Mouse (Mus musculus) erythroid progenitor cell, adult 5-6 weeks (primary cell): ENCODE measurements around the gene Kpna7. TPM values are rescaled to one million over a fixed set of nuclear protein-coding genes. Genes with fewer than 3 reads are reported as not detected.
A peak's percentile ranks its signal among the peaks of the same experiment; 100 is the strongest.
"Not testable (repeated sequence)": the region's sequence is repeated elsewhere in the genome, so short reads cannot be mapped to it uniquely, and the experiment has no call there.

Experiments
- ATAC-seq: replicated peaks from 2 replicates; pipeline ENCODE4 v1.8.0; 2016; ENCODE audit warnings: moderate number of reproducible peaks, mild to moderate bottlenecking, moderate TSS enrichment, inconsistent platforms; ENCODE audit not compliant: poor library complexity, low FRiP score, severe bottlenecking
- total RNA-seq, 2 experiments: library from RNA; stranded (forward) in 1 of 2; stranded (reverse) in 1 of 2; fragments of 150-400 nt in 1 of 2; fragments of 186-747, 209-891 nt in 1 of 2; gene quantifications; 2 replicates each; pipeline versions ENCODE4 v1.2.3 to v1.2.4; 2015 to 2017; ENCODE audit warnings: low replicate concordance in 2 of 2

The Kpna7 gene
- total RNA-seq (2015; ENCODE audit: low replicate concordance) (not detected in 2 replicates), total RNA-seq (2017; ENCODE audit: low replicate concordance) (not detected in 2 replicates)

DNA sequence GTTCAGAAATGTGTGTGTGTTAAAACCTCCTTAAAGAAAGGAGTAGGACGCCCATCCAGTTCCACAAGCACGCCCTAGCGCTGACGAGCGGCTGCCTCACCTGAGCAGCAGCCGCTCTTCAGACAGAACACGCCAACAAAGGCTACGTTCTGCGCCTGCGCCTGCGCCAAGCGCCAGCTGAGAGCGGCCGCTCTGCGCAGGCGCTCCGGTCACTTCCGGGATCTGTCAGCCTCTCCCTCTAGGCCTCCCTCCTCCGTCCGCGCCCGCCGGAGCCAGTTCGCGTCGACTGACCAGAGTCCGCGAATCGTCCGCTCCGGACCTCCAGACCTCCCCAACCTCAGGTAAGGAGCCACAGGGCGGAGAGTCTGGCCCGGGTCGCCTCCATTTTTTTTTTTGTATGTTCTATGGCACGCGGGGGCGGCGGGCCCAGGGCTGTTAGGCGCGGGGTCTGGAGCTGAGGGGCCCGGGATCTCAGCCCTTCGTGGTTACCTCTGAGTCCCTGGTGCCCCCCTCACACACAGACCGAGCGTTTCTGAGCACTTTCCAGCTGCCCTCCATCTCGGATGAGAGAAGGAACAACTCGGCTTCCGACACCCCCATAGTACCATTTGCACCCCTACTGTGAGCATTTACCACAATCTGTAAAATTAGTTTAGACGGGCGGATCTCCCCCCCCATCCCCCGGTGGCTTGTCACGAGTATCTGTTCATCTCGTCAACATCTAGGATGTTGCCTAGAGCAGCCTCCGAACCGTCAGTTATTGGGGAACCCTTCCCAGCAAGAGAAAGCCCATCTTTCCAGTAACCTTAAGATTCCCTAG, at the start of gene Kpna7, which contains the start of gene Arpc1a:
Gene Kpna7, minus strand, starts transcription at position 399 of the 820 bp plus-strand sequence.
Gene Arpc1a, plus strand, starts transcription at position 199 of the 820 bp plus-strand sequence.
- peak; percentile 99 for ATAC-seq

DNA sequence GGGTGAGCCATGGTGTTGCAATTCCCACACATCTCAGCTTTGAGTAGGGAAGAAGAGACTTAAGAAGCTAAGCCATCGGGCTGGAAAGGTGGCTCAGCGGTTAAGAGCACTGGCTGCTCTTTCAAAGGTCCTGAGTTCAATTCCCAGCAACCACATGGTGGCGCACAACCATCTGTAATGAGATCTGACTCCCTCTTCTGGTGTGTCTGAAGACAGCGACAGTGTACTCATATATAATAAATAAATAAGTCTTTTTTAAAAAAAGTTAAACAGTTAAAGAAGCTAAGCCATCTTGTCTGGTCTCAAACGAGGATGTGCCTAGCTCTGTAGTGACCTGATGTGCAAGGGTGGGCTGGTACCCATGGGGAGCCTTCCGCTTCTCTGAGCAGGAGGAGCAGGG, 49.4 kb upstream of the Kpna7 start:
- not testable (repeated sequence) for ATAC-seq

DNA sequence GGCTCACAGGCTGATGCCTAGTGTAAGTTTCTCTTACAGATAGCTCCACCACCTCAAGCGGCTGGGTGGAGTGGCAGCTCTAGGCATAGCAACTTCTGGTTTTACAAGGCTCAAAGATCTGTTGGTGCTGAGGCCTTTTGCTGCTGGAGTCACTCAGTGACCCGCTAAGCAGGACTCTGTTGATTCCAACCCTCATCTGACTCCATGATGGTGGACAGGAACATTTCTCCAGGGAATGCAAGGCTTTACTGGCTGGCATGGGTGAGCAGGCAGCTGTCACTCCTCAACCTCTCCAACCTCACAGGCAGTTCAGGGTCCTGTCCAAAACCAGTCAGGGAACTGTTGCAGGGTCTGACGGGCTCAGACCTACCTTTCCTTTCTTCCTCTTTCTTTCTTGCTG, 47.2 kb upstream of the Kpna7 start:
- no peak for ATAC-seq

DNA sequence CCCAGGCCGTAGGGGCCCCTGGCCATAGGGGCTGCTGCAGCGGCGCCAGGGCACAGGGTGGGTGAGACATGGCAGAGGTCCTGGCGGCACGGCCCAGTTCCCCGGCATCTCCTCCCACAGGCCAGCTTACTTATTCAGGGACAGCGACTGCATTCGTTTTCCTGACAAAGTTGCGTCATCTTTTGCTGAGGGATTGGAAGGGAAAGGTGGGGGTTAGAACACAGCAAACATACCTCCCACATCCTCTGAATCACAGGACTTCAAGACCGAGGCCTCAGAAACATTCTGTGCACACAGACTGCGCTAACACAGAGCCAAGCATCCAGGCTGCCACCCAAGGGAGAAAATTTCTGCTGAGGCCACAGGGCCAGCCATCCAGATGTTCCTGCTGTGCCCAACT, 46.4 kb upstream of the Kpna7 start:
- no peak for ATAC-seq

DNA sequence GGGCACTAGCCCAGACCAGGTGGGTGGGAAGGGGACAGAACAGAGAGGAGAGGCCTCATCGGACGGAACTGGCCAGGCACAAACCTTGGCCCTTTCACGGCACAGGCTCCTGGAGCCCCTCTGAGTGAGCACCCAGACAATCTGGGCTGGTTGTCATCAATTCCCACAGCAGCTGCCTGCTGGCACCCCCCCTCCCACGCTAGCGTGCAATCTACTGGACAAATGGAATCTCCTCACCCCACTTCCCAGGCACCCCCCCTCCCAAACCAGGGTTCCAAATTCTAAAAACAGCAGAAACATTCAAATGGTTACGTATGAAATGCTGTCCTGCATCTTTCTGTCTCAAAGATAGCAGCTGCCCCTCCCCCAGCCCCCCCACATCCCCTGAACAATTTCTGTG, 45.9 kb upstream of the Kpna7 start:
- ATAC-seq: not testable (repeated sequence)

DNA sequence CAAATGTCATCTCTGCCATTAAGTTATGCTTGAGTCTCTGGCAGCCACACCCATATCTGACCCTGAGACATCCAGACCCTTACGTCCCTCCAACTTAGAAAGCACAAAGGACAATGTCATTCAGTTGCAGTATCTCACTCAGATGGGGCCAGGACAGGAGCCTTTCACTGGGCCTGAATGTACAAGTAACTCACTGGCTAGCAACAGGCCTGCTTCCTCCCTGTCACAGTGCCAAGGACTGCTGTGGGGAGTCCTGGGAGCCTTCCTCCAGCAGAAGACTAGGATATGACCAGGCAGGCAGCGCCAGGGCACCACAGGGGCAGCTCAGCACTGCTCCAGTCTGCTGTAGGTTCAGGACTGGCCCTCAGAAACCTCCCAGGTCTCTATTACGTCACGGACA, 45.3 kb upstream of the Kpna7 start:
- ATAC-seq: no peak

DNA sequence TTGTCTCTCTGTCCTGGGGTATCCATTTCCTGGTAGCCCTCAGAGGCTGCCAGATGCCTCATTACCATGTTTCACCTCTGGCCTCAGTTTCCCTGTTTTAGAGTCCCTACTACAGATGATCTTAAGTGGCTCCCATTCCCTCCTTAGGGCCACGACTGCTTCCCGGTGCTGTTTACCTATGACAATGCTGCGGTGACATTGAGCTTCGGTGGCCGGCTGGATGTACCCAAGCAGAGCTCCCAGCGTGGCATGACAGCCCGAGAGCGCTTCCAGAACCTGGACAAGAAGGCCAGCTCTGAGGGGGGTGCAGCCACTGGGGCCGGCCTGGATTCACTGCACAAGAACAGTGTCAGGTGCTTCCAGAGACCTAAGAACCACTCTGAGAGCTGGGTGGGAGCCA, 42.8 kb upstream of the Kpna7 start:
- no peak for ATAC-seq

DNA sequence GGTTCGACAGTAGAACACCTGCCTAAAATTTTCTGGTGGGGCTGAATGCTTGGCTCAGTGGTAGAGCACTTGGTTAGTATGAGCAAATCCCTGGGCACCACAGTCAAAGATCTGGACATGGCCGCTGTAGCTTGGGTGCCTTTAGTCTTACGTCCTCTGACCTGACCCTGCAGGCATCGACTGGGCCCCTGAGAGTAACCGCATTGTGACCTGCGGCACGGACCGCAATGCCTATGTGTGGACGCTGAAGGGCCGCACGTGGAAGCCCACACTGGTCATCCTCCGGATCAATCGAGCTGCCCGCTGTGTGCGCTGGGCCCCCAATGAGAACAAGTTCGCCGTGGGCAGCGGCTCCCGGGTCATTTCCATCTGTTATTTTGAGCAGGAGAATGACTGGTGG, 39.6 kb upstream of the Kpna7 start:
- no peak for ATAC-seq

DNA sequence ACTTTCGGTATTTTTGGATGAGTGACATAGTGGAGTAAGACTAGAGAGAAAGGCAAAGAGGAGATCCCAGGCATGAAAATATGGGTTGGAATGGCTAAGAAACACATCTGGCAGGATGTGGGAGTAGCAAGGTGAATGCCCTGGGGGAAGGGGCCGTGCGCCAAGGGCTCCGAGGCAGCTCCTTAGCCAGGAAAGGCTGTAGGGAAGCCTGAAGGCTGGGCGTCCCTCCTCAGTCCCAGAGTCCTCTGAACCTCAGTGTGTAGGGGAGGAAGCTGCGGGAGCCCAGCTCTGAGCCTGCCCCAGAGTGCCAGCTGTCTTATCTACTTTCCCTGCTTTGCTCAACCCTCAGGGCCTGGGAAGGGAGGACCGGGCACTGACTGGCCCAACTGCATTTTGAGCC, 37.1 kb upstream of the Kpna7 start:
- ATAC-seq: no peak

DNA sequence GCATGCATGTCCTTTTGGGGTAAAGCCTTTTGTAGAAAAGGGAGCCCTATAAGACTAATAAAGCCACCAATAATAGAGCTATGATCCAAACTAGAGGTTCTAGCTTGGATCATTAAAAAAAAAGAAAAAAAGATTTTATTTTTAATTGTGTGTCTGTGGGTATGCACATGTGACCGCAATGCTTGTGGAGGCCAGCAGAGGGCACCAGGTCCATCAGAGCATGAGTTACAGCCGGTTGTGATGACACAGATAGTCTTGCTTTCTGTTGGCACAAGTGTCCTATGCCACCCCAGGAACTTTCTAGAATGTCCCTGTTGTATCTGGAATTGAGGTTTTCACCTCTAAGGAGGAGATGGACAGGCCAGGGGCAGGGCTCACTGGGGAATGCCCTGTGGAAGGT, 35.6 kb upstream of the Kpna7 start:
- no peak for ATAC-seq

DNA sequence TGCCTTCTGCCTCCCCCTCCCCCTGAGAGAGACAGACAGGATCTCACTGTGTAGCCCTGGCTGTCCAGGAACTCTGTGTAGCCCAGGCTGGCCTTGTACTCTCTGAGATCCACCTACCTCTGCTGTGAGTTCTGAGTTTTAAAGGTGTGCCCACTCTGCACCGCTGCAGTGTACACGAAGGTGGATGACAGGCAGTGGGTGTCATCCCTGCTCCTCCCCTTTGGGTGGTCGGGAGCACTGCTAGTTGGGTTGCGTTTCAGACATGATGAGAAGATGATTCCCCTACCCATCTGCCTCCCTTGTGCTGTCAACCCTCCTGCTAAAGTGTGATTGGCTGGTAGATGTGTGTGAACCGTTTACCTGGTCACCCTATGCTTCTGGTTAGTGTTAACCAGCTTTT, 34.6 kb upstream of the Kpna7 start:
- no peak for ATAC-seq

DNA sequence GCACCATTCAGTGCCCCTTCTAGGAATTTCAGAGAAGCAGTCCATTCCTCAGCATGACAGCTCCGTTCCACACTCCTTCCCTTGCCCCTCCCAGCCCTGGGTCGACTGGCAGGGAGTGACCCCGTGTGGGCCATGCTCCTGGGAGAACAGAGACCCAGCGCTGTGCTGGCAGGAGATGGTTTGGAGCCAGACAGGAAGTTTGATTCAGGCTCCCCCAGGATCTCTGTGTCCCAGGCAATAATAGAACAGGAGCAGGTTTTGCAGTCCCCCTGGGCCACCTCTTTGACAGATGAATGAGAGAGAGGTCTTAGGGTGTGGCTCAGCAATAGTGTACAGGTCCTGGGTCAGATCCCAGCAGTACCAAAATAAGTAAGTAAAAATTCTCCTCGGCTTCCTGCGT, 34.2 kb upstream of the Kpna7 start:
- no peak for ATAC-seq

DNA sequence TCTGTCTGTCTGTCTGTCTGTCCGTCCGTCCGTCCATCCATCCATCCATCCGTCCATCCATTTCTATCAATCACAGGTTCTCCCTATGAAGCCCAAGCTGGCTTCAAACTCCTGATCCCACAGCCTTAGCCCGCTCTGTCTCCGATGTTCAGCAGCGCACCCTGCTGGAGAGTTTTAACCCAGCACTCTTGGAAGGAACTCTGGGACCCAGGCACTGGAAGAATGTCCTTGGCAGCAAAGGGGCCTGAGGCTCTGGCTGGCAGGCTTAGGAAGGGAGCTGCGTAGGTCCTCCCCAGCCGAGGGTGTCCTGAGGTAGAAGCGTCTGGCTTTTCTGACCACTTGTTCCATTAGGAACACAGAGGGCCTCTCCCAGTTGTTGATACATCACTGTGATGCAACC, 33.1 kb upstream of the Kpna7 start:
- ATAC-seq: peak; percentile 67; the same call in 1 of the 2 replicates

DNA sequence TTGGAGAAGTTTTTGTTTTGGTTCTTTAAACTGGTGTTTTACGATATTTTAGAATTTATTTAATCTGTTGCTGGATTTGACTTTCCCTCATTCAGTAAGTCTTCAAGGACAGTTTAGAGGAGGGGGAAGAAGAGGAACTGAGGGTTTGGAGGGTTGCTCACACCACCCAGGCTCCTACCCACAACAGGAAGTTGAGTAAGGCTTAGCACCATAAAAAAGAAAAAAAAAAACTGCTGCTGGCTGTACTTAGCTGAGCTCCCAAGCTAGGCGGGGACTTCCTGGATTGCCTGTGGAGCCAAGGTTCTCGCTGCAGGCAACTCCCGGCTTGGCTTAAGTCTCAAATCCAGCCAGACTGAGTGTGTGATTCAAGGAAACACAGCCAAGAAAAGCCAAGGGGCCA, 32.5 kb upstream of the Kpna7 start:
- ATAC-seq: no peak

DNA sequence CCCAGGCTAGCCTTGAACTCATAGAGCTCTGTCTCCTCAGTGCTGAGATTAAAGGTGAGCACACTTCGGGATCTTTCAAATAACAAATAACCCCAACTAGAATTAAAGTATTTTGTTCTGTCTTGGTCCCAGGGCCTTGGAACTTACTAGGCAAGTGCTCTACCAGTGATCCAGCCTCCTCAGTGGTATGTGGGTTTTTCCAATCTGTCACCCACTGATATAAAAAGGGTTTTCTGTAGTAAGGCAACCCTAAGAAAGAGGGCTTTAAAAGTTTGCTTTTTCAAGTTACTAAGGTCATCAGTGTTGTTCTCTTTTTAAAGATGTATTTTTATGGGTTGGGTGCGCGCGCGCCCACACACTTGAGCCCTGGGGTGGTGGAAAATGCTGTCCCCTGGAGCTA, 31.9 kb upstream of the Kpna7 start:
- ATAC-seq: no peak

DNA sequence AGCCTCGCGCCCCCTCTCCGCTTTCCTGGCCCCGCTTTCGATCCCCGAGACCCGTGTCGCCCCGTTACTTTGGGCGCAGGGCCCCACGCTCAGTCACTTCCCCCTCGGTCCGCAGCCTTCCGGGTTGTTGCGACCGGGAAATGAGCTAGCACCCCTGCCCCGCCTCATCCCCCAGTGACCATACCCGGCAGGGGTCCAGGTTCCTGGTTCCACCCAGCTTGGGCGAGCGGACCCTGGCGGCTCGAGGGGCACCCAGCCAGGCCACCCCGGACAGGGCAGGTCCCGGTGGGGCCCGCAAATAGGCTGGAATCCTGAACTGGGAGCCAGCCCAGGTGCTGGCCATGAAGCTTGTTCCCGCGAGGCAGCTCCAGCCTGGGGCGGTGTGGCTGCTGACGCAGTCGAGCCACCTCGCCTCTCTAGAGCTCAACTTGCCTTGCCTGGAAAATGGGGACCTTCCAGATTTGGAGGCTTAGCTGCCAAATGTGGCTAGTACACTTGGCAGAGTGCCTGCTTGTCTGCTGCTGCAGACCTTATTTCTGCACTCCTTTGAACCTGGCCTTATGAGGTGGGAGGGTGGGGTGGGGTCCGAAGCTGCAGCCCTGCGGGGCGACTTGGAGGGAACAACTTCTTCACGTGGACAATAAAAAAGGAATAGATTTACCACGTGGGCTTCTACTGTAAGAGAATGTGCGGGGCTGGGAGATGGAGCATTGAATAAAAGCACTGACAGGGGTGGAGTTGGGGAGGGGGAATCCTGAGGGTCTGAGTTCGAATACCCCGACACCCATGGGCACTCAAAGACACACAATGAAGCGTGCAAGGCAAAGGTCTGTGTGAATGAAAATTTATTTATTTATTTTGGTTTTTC, 31.0 kb upstream of the Kpna7 start:
- no peak for ATAC-seq

DNA sequence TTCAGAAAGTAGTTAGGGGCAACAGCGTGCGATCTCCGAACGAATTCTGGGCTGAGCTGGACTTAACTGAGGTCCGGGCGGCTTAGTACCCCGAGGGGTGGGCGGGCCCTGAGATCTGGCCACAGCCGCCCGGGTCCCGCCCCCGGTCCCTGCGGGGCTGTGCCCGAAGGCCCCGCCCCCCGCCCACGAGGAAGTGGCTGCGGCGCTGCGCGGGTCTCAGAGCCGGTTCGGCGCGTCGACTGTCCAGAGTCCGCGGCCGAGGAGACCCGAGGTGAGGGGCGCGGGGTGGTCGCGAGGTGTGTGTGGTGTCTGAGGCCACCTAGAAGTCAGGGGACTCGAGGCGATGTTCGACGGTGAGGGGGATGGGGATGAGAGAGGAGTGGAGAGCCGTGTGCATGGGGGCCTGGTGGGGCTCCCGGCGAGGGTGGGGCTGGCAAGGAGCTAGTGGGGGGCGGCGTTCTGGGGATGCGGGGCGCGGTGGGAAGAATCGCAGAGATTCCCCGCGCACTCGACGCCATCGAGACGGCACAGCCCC, 30.3 kb upstream of the Kpna7 start, which contains the start of gene Arpc1b:
Gene Arpc1b, plus strand, starts transcription at position 145 of the 535 bp plus-strand sequence.
- no peak for ATAC-seq

DNA sequence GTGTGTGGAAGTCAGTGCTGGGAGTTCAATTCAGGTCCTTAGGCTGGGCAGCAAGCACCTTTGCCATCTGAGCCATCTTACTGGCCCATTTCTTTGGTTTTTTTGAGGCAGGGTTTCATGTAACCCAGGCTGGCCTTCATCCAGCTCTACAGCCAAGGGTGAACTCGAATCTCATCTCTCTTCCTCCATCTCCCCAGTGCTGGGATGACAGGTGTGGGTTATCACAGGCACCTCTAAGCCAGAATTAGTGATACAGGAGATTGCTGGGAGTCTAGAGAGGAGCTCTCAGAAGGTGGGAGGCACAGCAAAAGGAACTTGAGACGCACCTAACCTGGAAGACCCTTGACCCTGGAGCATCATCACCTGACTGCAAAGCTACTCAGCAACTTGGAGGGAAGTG, 29.6 kb upstream of the Kpna7 start:
- no peak for ATAC-seq

DNA sequence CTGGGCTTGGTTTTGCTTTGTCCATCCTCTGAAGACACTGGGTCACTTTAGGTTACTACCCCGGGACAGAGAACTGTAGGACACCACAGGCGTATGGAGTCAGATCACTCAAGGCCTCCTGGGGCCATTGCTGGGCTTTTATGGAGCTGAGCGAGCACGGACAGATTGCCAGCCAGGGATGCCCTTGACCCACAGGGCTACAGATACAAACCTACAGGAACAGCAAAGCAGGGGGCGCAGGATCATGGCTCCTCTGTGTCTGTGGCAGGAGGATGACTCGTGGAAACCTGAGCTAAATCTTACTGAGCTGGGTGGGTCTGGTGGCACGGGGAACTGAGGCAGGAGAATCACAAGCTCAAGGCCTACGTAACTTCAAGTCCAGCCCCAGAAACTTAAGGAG, 28.7 kb upstream of the Kpna7 start:
- no peak for ATAC-seq

DNA sequence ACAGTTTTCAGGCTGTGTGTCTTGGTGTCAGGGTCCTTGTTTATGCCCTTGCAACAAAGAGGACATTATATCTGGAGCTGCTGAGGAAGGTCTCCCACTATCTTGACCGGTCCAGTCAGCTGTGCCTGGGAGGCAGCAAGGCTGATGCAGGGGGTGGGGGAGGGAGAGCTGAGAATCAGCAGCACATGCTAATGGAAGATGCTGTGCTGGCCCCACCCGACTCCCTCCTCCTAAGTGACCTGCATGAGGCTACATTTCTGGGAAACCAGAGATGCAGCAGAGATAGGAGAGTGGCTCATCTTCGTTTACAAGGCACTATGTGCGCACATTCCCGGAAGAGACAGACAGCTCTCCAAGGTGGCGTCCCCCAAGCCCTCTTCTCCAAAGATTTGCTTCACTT, 26.6 kb upstream of the Kpna7 start:
- no peak for ATAC-seq
